Mouse (Mus musculus): Measurements from ENCODE around the gene Gnpat.

DNA sequence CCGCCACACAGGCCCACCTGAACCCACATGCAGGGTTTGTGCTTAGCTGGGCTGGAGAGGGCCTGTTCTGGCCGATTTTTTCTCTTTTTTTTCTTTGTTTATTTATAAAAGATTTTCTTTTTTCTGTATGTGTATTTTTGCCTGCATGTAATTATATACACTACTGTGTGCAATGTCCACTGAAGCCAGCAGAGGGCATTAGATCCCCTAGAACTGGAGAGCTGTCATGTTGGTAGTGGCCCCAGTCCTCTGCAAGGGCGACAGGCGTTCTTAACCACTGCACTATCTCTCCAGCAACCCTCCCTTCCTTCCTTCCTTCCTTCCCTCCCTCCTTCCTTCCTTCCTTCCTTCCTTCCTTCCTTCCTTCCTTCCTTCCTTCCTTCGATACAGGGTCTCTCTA lies 25.6 kb downstream of the Gnpat start:
- TF ChIP-seq CTCF (IDR thresholded peaks at IDR 0.05; ENCODE audit: borderline replicate concordance, insufficient read depth, low read depth, low read length) = 0 out of 2 replicates have a peak, but pooled peaks have one; percentile 18
- no peak for TF ChIP-seq POLR2A (IDR thresholded peaks at IDR 0.05; ENCODE audit: borderline replicate concordance, insufficient read depth, low read length)
